Mouse (Mus musculus) urinary bladder, adult 18-20 months (tissue): Measurements from ENCODE around the gene Fthl17b.
"Not testable (repeated sequence)": the region's sequence is repeated elsewhere in the genome, so short reads cannot be mapped to it uniquely, and the experiment has no call there.

Source experiments
- DNase-seq, 2 experiments: peaks; one replicate each; pipeline ENCODE4 v3.0.0; 2022; ENCODE audit warnings: low spot score in 2 of 2, mixed read lengths in 2 of 2

The Fthl17b gene

GRCm38 (mm10) chrX:8962875-8963274 lies at the start of gene Fthl17b:
Fthl17b (minus strand) TSS chrX:8962975.
- not testable (repeated sequence) for DNase-seq

- DNase-seq = not testable (repeated sequence)
Observed at GRCm38 (mm10) chrX:8986655-8987054, 23.9 kb upstream of the Fthl17b start, which contains the start of gene Fthl17d. Fthl17d (minus strand) TSS chrX:8986755.

- DNase-seq = not testable (repeated sequence)
Observed at GRCm38 (mm10) chrX:8976459-8976858, 13.7 kb upstream of the Fthl17b start, which contains the start of gene Fthl17c. Fthl17c (minus strand) TSS chrX:8976559.

- DNase-seq = not testable (repeated sequence)
Observed at GRCm38 (mm10) chrX:8964618-8965017, 1.8 kb upstream of the Fthl17b start.

- peak; percentile 58 to 63 for DNase-seq
Observed at GRCm38 (mm10) chrX:8948130-8948805, 14.5 kb downstream of the Fthl17b start.

GRCm38 (mm10) chrX:8944041-8944440 lies 18.7 kb downstream of the Fthl17b start:
- no peak for DNase-seq

- DNase-seq = no peak
Observed at GRCm38 (mm10) chrX:8927308-8927707, 35.5 kb downstream of the Fthl17b start.

GRCm38 (mm10) chrX:8921813-8922607 lies 40.8 kb downstream of the Fthl17b start:
- no peak for DNase-seq

GRCm38 (mm10) chrX:8921080-8921479 lies 41.7 kb downstream of the Fthl17b start:
- DNase-seq = no peak
